Mouse (Mus musculus) ovary, adult 18-20 months (tissue): ENCODE data around the gene Emc9.

ENCODE experiments used
- DNase-seq: peaks from one replicate; pipeline ENCODE4 v3.0.0; 2022; ENCODE audit warnings: low spot score, mixed read lengths

The Emc9 gene

DNA sequence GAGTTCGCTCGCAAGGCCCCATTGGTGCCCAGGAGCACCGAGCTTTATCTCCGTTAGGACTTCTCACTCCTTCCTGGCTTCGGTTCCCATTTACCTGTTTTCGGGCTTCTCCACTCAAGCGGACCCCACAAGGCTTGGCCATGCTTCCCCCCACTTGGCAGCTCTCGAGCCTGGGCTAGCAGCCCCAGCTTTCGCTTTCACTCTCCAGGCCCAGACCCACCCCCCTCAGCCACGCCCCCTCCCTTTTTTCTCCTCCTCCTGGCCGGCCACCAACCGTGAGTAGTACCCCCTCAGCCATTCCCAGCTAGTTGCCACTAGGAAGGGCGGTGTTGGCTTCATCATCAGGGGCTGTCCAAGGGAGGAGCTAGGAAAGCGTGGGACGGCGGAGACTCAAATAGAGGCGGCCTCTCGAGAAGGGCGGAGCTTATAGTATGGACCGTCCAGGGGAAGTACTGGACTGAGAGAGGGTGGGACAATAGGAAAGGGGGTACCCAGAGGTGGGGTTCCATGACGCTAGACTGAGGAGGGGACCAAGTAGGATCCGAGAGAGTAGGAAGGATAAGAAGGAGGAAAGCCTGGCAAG, 5.7 kb upstream of the Emc9 start, which contains the start of gene Psme2:
Gene Psme2 (minus strand): TSS at position 366 of the 583 bp plus-strand sequence.
- DNase-seq, result peak; percentile 98

GRCm38 (mm10) chr14:55589771-55590448, 4.8 kb upstream of the Emc9 start:
- DNase-seq, result no peak

DNA sequence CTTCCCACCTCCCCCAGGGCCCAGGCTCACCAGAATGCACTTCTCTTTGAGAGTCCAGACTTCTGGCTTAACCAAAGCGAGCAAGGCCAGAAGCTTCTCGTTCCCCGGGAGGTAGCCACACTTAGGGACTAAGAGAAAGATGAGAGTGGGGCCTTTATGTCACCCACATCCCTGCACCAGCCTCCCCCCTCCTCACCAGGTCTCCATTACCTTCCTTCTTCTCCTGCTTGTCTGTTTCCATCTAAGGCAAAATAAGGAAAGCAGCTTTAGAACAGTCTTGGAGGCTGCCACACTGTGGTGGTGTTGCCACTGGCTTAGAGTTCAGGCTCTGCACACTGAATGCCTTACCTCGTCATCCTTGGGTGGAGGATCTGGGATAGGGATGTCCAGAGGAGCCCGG, 4.2 kb upstream of the Emc9 start:
- DNase-seq, result no peak

DNA sequence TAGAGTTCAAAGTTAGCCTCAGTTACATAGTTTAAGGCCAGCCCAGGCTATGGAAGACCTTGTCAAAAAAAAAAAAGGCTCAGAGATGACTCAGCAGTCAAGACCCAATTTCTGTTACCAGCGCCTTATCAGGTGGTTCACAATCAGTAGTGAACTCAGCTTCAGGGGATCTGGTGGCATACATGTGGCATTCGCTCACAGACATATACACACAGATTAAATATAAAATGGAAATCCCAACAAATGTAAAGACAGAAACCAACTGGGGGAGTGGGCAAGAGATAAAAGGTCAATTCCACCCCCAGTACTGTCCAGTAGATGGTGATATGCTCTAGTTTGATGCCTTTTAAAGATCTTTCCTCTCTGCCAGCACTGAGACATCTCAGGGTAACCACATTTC, 1.0 kb upstream of the Emc9 start:
- no peak for DNase-seq

- DNase-seq, result no peak
Observed at GRCm38 (mm10) chr14:55585566-55585960, 461 bp upstream of the Emc9 start.

DNA sequence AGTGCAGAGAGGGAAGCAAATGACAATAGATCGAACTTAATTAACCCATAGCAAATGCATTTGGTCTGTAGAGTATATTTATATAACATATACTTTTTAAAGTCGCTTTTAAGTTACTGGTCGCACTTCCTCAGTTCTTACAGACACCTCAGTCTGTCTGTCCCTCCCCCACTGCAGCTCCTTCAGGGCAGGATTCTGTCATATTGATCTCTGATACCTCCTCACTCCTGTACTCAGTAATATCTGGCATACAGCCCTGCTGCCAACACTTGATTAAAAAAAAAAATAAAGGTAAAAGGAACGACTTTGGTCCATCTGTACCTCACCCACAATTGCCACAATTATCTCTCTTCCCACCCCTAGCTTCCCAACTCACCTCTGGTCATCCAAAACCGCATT, 800 bp downstream of the Emc9 start:
- DNase-seq, result no peak

GRCm38 (mm10) chr14:55581981-55582681, 3.0 kb downstream of the Emc9 start:
- no peak for DNase-seq

DNA sequence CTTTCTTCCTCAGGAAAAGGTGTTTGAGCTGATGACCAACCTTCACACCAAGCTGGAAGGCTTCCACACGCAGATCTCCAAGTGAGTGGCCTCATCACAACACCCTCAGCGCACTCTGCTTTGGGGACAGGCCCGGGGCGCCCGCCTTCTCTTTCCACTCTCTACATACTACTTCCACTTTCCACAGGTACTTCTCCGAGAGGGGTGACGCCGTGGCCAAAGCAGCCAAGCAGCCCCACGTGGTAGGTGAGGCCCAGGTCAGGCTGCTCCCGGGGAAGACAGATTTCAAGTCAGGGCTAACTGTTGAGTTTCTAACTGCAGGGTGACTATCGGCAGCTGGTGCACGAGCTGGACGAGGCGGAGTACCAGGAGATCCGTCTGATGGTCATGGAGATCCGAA, 4.4 kb downstream of the Emc9 start:
- DNase-seq, result no peak

DNA sequence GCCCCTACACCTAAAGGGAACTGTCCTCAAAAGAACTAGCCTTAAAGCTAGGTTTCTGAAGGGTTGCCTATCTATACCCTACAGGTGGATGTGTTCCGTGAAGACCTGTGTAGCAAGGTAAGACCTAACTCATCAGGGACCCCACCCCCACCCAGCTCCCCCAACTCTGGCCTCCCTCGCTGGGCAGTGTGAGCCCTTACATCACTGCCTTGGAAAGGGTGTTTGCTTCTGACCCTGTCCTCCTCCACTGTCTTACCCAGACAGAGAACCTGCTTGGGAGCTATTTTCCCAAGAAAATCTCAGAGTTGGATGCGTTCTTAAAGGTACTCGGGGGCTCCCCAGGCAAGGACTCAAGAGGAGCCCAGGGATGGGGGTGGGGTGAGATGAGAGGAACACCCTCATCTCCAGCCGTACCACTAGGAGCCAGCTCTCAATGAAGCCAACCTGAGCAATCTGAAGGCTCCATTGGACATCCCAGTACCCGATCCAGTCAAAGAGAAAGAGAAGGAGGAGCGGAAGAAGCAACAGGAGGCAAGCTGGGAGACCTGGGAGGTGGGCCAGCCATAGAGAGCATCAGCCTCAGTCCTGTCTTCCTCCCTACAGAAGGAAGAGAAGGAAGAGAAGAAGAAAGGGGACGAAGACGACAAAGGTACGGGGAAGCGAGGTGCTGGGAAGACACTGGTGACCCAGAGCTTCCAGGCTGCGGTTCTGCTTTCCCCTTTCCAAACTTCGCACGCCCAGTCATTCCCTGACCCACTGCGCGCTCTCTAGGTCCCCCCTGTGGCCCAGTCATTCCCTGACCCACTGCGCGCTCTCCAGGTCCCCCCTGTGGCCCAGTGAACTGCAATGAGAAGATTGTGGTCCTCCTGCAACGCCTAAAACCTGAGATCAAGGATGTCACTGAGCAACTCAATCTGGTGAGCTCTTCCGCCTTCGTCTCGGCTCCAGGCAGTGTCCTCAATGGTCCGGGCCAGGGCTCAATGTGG, 5.3 kb downstream of the Emc9 start:
- DNase-seq, result no peak

- DNase-seq, result peak; percentile 43
Observed at GRCm38 (mm10) chr14:55578668-55579269, 6.3 kb downstream of the Emc9 start.

- DNase-seq, result peak; percentile 81
Observed at GRCm38 (mm10) chr14:55577871-55578667, 7.0 kb downstream of the Emc9 start, which contains the start of gene Psme1. Gene Psme1, plus strand, starts transcription at chr14:55578123.

GRCm38 (mm10) chr14:55576376-55576775, 8.7 kb downstream of the Emc9 start:
- DNase-seq, result no peak

- no peak for DNase-seq
Observed at GRCm38 (mm10) chr14:55575711-55576110, 9.4 kb downstream of the Emc9 start.

- DNase-seq, result no peak
Observed at GRCm38 (mm10) chr14:55575302-55575701, 9.8 kb downstream of the Emc9 start, which contains the start of gene Fitm1. Gene Fitm1, plus strand, starts transcription at chr14:55575617.

DNA sequence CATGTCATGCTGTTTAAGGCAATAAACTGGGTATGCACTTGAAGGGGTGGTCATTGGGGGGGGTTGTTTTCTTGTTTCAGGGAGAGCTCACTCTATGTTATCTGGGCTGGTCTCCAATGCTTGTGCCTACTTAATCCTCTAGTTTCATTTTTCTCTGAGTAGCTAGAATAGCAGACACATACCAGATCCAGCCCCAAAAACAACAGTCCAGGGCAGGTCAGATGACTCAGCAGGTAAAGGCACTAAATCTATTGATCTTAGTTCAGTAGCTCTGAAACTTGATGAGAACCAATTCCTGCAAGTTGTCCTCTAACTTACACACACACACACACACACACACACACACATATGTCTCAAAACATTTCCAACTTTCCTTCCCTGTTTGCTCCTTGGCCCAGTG, 13.3 kb downstream of the Emc9 start:
- DNase-seq, result no peak

- no peak for DNase-seq
Observed at GRCm38 (mm10) chr14:55570588-55570987, 14.5 kb downstream of the Emc9 start.

DNA sequence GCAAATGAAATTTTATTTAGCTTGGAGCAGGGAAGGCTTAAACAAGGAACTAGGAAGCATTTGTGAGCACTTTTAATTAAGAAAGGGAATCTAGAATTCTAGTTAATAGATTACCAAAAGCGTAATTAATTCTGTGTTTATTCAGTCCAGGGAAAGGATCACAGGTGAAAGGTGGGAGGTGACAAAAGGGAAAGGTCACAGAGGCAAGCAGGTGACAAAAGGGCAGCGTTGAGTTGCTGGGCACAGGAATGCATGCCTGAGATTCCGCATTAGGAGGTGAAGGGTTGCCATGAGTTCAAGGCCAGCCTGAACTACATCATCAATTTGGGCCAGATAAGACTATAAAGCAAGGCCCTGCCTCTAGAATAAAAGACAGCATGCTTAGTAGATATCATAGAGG, 17.6 kb downstream of the Emc9 start:
- DNase-seq, result no peak

- DNase-seq, result no peak
Observed at GRCm38 (mm10) chr14:55565748-55566147, 19.4 kb downstream of the Emc9 start.

DNA sequence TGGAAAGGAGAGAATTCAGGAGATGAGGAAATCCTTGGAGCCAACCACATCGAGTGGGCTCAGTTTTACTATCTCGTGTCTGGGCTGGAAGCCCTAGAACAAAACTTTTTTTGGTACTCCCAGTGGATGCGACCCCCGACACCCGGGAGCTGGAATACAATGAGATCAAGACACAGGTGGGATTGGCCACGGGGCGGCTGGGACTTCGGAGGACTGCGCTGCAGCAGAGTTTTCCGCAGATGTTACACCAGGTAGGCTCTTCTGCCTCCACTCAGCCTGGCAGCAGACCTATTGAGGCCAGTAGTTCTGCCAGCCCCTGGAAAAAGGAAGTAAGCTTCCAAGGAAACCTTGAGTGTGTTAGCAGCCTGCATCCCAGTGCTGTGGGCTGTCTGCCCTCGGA, 21.9 kb downstream of the Emc9 start:
- DNase-seq, result no peak

DNA sequence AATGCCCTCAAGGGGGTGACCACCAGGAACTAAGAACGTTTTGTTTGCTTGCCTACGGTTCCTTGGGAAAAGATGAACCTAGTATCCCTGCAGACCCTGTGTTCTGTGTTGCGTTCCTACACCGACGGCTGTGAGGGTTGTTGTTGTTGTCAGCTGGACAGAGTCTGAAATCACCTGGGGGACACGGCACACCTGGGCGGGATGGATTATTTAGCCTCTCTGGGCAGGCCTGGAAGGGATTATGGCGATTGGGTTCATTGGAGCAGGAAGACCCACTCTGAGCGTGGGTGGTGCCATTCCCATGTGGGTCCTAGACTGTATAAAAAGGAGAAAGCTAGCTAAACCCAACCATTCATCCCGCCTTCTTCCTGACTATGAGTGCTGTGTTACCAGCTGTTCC, 23.2 kb downstream of the Emc9 start:
- DNase-seq, result no peak
